Mouse (Mus musculus): ENCODE data around the gene Tnc. TPM values are rescaled to one million over a fixed set of nuclear protein-coding genes. Genes with fewer than 3 reads are reported as not detected.

The Tnc gene
- polyA plus RNA-seq, 1 experiment from 2014 or later: 23.1 TPM

DNA sequence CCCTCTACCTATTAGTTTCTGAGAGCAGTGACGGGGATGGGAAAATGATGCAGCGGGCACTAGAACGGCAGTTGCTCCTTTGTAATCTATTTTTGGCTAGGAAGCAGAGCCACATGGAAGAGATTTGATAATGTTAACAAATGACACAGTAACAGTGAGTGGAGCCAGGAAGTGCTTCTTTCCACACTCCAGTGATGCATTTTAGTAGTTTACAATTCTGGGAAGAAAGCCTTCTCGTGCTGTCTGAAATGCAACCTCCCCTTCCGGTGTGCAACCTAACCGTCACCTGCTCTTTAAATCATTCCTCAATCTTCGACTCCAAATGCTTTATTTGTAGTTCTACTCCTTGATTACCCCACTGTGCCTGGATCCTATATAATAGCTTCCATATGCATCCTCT lies 20.6 kb upstream of the Tnc start:
- Histone ChIP-seq H3K9ac (replicated peaks; ENCODE audit: low read length) (no peak overlapping the region), H3K4me1 (ENCODE audit: insufficient read depth, low read length) (peaks cover 7% of the 10 kb centered on the region; the same call in 1 of the 2 replicates), H3K4me2 (replicated peaks; ENCODE audit: low read depth, low read length) (no peak overlapping the region), H3K27ac (ENCODE audit: low read length) (no peak overlapping the region), H3K9me3 (ENCODE audit: low read length) (no peaks in the 10 kb centered on the region), H3K36me3 (ENCODE audit: insufficient read depth, low read length) (no peaks in the 10 kb centered on the region), H3K27me3 (ENCODE audit: insufficient read depth, low read length) (no peaks in the 10 kb centered on the region), H3K4me3 (ENCODE audit: low read length) (no peak overlapping the region)
- 49% methylated on average over 7 of the region's 7 CpGs for WGBS
- no peak for ATAC-seq (ENCODE audit: low FRiP score, low TSS enrichment)

DNA sequence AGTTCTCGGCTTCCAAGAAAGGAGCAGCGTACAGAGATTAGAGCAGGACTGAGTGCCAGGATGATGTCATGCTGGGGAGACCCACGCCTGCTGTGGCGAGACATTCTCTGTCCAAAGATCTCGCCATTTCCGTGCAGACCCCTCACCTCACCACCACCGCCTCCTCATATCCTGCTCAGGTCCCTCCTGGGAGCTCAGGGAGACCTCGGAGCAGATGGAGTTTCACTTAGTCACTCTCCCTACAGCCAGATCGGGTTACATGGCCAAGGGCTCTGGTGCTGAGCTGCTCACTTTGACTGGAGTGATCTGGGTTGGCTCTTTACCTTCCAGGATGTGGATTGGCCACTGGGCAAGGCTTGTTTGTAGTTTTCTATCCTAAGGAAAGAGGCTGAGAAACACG lies 18.5 kb upstream of the Tnc start:
- Histone ChIP-seq H3K4me2 (replicated peaks; ENCODE audit: low read depth, low read length) (peak overlapping the region; percentile 41), H3K4me3 (ENCODE audit: low read length) (peak overlapping the region; percentile 26), H3K36me3 (ENCODE audit: insufficient read depth, low read length) (no peaks in the 10 kb centered on the region), H3K4me1 (ENCODE audit: insufficient read depth, low read length) (peaks cover 7% of the 10 kb centered on the region; the same call in 1 of the 2 replicates), H3K27ac (ENCODE audit: low read length) (no peak overlapping the region), H3K27me3 (ENCODE audit: insufficient read depth, low read length) (no peaks in the 10 kb centered on the region), H3K9me3 (ENCODE audit: low read length) (no peaks in the 10 kb centered on the region), H3K9ac (replicated peaks; ENCODE audit: low read length) (0 out of 2 replicates have a peak overlapping the region, but pooled peaks have one; percentile 34)
- 13% methylated on average over 10 of the region's 10 CpGs for whole genome bisulfite sequencing
- ATAC-seq (ENCODE audit: low FRiP score, low TSS enrichment): peak; percentile 94

DNA sequence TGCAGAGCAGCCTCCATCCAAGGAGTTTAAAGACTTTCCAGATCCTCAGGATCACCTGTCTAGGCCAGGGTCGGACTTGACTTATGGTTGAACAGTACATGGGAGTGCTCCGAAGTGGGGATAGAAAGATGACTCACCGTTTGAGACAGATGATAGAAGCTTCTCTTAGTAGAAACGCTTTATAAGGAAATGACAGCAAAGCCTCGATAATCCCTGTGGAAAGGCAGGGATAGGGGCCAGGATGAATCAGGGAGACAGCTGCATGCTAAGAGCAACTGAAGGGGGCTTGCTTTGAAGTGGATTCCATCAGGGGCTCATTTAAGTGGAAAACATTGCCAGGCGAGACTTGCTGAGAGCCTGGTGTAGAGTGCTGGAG lies 12.0 kb upstream of the Tnc start:
- Histone ChIP-seq H3K27ac (ENCODE audit: low read length) (no peak overlapping the region), H3K4me2 (replicated peaks; ENCODE audit: low read depth, low read length) (no peak overlapping the region), H3K36me3 (ENCODE audit: insufficient read depth, low read length) (no peaks in the 10 kb centered on the region), H3K4me1 (ENCODE audit: insufficient read depth, low read length) (no peaks in the 10 kb centered on the region), H3K27me3 (ENCODE audit: insufficient read depth, low read length) (no peaks in the 10 kb centered on the region), H3K9ac (replicated peaks; ENCODE audit: low read length) (no peak overlapping the region), H3K4me3 (ENCODE audit: low read length) (no peak overlapping the region), H3K9me3 (ENCODE audit: low read length) (no peaks in the 10 kb centered on the region)
- no peak for ATAC-seq (ENCODE audit: low FRiP score, low TSS enrichment)
- 68% methylated on average over 6 of the region's 6 CpGs for WGBS

DNA sequence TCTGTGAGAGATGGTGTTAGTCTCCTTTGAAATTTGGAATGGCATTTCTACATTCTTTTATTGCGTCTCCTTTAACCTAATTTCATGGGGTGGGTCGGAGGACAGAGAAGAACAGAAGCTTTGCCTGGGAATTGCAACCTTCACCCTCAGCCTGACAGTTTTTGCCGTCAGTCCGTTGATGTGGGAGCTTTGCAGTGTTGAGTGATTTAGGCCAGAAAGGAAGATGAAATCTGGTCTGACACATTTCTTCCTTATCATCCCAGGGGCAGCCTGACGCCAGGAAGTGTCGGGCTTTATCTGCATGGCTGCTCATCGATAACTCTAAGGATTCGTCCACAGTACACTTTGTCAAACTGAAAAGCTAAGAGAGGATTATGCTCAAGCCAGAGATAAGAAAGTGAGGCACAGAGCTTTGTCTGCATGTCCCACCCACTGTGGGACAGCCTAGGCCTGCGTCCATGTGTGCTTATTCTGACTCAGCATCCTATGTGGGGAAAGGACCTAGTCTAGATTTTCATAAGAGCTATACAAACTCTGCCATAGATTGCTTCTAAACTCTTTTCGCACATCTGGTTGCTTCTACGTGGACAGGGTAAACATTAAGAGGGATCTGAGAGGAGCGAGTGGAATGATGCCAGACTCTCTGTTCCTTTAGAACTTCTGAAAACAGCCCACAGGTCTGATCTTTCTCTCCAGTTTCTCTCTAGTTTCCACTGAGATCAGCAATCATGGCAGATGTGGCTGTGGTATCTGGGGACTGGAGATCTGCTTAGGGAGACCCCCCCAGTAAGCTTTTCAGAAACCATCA lies 11.4 kb upstream of the Tnc start:
- no peak for ATAC-seq (ENCODE audit: low FRiP score, low TSS enrichment)
- H3K27ac ChIP-seq (ENCODE audit: low read length): no peak overlapping the region
- H3K4me2 ChIP-seq (replicated peaks; ENCODE audit: low read depth, low read length): no peak overlapping the region
- H3K27me3 ChIP-seq (ENCODE audit: insufficient read depth, low read length): no peaks in the 10 kb centered on the region
- H3K4me3 ChIP-seq (ENCODE audit: low read length): no peak overlapping the region
- H3K4me1 ChIP-seq (ENCODE audit: insufficient read depth, low read length): no peaks in the 10 kb centered on the region
- no peaks in the 10 kb centered on the region for H3K36me3 ChIP-seq (ENCODE audit: insufficient read depth, low read length)
- no peaks in the 10 kb centered on the region for H3K9me3 ChIP-seq (ENCODE audit: low read length)
- H3K9ac ChIP-seq (replicated peaks; ENCODE audit: low read length): no peak overlapping the region
- 64% methylated on average over 12 of the region's 12 CpGs for WGBS

DNA sequence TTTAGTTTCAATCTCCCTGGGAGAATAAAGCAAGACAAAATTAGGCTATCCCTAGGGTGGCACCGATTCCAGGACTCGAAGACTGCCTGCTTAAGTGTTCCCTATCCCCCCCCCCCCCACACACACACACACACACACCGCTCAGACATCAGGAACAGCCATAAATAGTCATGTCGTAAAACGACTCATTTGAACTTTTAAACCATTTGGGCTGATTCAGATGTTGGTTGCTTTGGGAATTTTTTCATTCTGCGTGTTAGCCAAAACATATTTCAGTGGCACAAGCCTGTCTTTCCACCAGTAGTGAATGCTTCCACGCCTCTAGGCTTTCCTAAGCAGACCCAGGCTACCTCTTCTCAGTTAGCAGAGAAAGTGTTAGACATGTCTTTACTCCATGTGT lies 1.4 kb upstream of the Tnc start:
- Histone ChIP-seq H3K4me1 (ENCODE audit: insufficient read depth, low read length) (peaks cover 32% of the 10 kb centered on the region), H3K27ac (ENCODE audit: low read length) (no peak overlapping the region), H3K9me3 (ENCODE audit: low read length) (no peaks in the 10 kb centered on the region), H3K36me3 (ENCODE audit: insufficient read depth, low read length) (no peaks in the 10 kb centered on the region), H3K9ac (replicated peaks; ENCODE audit: low read length) (no peak overlapping the region), H3K27me3 (ENCODE audit: insufficient read depth, low read length) (peaks cover 12% of the 10 kb centered on the region), H3K4me3 (ENCODE audit: low read length) (no peak overlapping the region), H3K4me2 (replicated peaks; ENCODE audit: low read depth, low read length) (no peak overlapping the region)
- WGBS: 27% methylated on average over 7 of the region's 7 CpGs
- ATAC-seq (ENCODE audit: low FRiP score, low TSS enrichment): no peak

DNA sequence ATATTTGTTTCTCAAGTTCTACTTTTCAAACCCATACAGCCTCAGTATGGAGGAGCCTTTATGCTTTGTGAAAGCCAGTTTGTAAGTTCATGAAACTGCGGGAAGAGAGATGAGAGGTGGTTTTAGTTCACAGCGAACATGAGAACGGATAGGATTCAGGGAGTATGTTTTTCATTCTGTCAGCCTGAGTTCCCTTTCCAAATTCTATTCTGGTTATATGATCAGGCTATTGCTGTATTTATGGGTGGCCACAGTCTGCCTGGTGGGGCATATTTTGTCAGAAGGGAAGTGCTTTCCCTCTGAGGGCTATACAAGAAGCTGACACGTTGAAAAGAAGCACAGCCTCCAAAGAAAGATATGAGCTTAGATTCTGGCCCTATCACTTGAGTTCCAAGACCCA lies 2.9 kb downstream of the Tnc start:
- H3K4me2 ChIP-seq (replicated peaks; ENCODE audit: low read depth, low read length): no peak overlapping the region; the same call in 1 of the 2 replicates
- no peaks in the 10 kb centered on the region for H3K36me3 ChIP-seq (ENCODE audit: insufficient read depth, low read length)
- peaks cover 12% of the 10 kb centered on the region for H3K27me3 ChIP-seq (ENCODE audit: insufficient read depth, low read length)
- H3K27ac ChIP-seq (ENCODE audit: low read length): peak overlapping the region; percentile 57
- WGBS: 28% methylated on average over 4 of the region's 4 CpGs
- no peak overlapping the region for H3K4me3 ChIP-seq (ENCODE audit: low read length)
- ATAC-seq (ENCODE audit: low FRiP score, low TSS enrichment): peak; percentile 28; the same call in 1 of the 2 replicates
- 0 out of 2 replicates have a peak overlapping the region, but pooled peaks have one; percentile 14 for H3K9ac ChIP-seq (replicated peaks; ENCODE audit: low read length)
- H3K4me1 ChIP-seq (ENCODE audit: insufficient read depth, low read length): peaks cover 32% of the 10 kb centered on the region
- no peaks in the 10 kb centered on the region for H3K9me3 ChIP-seq (ENCODE audit: low read length)

DNA sequence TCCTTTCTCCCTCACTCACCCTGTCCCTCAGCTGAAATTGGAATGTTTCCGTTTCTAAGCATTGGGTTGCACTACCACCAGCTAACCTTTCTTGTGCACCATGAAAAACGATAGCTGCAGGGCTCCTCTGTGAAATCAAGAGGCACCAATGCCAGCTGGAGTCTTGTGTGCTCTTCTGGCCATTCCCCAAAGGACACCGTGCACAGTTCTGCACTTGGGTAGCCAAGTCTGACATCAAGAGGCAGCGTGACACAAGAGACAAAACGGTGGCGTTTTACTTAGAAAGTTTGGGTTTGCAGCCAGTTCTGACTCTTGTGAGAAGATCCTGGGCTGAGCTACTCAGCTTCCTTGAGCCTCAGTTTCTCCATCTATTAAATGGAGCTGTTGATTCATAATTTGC lies 3.4 kb downstream of the Tnc start:
- Histone ChIP-seq H3K9me3 (ENCODE audit: low read length) (no peaks in the 10 kb centered on the region), H3K36me3 (ENCODE audit: insufficient read depth, low read length) (no peaks in the 10 kb centered on the region), H3K27me3 (ENCODE audit: insufficient read depth, low read length) (peaks cover 12% of the 10 kb centered on the region), H3K9ac (replicated peaks; ENCODE audit: low read length) (no peak overlapping the region), H3K4me3 (ENCODE audit: low read length) (no peak overlapping the region), H3K27ac (ENCODE audit: low read length) (peak overlapping the region; percentile 57), H3K4me2 (replicated peaks; ENCODE audit: low read depth, low read length) (no peak overlapping the region), H3K4me1 (ENCODE audit: insufficient read depth, low read length) (peaks cover 32% of the 10 kb centered on the region)
- peak; percentile 77 for ATAC-seq (ENCODE audit: low FRiP score, low TSS enrichment)
- WGBS: 42% methylated on average over 6 of the region's 6 CpGs

DNA sequence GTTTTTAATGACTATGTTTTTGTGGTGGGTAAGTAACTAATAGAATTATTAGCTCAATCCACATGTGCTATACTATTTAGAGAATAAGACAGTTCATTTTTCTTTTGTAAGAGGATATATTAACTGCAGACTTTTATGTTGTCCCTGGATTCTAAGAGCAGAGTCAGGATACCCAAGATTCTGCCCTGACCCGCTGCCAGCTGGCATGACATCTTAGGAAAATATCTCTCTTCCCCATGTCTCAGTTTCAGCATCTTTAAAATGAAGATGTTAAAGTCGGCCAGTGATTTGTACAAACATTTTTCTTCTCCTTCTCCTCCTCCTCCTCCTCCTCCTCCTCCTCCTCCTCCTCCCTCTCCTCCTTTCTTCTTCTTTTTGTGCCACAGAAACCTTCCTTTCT lies 7.7 kb downstream of the Tnc start:
- 59% methylated on average over 2 of the region's 2 CpGs for WGBS
- H3K4me3 ChIP-seq (ENCODE audit: low read length): no peak overlapping the region
- peaks cover 1% of the 10 kb centered on the region; the same call in 1 of the 2 replicates for H3K4me1 ChIP-seq (ENCODE audit: insufficient read depth, low read length)
- 0 out of 2 replicates have a peak, but pooled peaks cover 4% of the 10 kb centered on the region for H3K9me3 ChIP-seq (ENCODE audit: low read length)
- no peak overlapping the region for H3K4me2 ChIP-seq (replicated peaks; ENCODE audit: low read depth, low read length)
- no peak for ATAC-seq (ENCODE audit: low FRiP score, low TSS enrichment)
- H3K27me3 ChIP-seq (ENCODE audit: insufficient read depth, low read length): no peaks in the 10 kb centered on the region
- H3K9ac ChIP-seq (replicated peaks; ENCODE audit: low read length): no peak overlapping the region
- no peak overlapping the region for H3K27ac ChIP-seq (ENCODE audit: low read length)
- no peaks in the 10 kb centered on the region for H3K36me3 ChIP-seq (ENCODE audit: insufficient read depth, low read length)

DNA sequence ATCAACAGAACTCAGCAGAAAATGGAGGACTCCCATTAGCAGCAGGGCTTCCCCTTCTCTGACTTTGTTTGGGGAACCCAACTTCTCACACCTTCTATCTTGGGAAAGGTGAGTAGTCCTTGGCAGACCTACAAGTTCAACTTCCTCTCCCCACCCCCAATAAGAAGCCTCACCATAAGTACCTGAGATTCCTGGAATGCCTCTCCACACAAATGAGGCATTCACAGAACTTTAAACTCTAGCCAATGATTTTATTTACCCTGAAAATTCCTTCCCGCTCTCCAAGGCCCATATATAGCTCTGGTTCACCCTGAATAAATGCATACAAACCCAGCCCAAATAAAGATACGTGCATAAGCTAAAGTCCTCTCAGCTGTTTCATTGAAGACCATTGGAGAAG lies 9.3 kb downstream of the Tnc start:
- WGBS: 86% methylated on average over 2 of the region's 2 CpGs
- ATAC-seq (ENCODE audit: low FRiP score, low TSS enrichment): no peak
- H3K27ac ChIP-seq (ENCODE audit: low read length): no peak overlapping the region

DNA sequence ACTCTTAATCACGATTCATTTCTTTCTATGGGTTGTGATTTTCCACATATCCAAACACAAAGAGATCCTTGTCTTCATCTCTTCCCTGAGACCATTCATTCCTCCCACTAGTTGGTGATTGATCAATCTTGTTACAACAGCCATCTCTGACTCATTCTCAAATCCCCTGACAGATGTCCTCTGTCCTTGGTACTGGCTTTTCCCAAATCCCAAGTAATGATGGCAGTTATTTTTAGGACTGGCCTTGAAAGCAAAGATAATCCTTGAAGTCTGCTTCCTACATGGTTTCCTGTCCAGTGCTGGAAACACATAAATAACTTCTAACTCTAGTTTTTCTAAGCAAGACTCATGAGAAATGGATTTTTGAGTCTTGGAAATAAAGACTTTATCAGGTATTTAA lies 12.1 kb downstream of the Tnc start:
- no peak for ATAC-seq (ENCODE audit: low FRiP score, low TSS enrichment)
- H3K4me1 ChIP-seq (ENCODE audit: insufficient read depth, low read length): 0 out of 2 replicates have a peak, but pooled peaks cover 5% of the 10 kb centered on the region
- 0 out of 2 replicates have a peak, but pooled peaks cover 4% of the 10 kb centered on the region for H3K9me3 ChIP-seq (ENCODE audit: low read length)
- H3K4me3 ChIP-seq (ENCODE audit: low read length): no peak overlapping the region
- no peaks in the 10 kb centered on the region for H3K36me3 ChIP-seq (ENCODE audit: insufficient read depth, low read length)
- H3K27me3 ChIP-seq (ENCODE audit: insufficient read depth, low read length): no peaks in the 10 kb centered on the region
- H3K27ac ChIP-seq (ENCODE audit: low read length): no peak overlapping the region
- 72% methylated on average over 1 of the region's 1 CpGs for WGBS
- H3K9ac ChIP-seq (replicated peaks; ENCODE audit: low read length): no peak overlapping the region
- H3K4me2 ChIP-seq (replicated peaks; ENCODE audit: low read depth, low read length): no peak overlapping the region

More for the DNA sequence above, 9.3 kb downstream of the Tnc start:
- Histone ChIP-seq H3K4me3 (ENCODE audit: low read length) (no peak overlapping the region), H3K36me3 (ENCODE audit: insufficient read depth, low read length) (no peaks in the 10 kb centered on the region), H3K4me1 (ENCODE audit: insufficient read depth, low read length) (no peaks in the 10 kb centered on the region), H3K9ac (replicated peaks; ENCODE audit: low read length) (no peak overlapping the region), H3K4me2 (replicated peaks; ENCODE audit: low read depth, low read length) (no peak overlapping the region), H3K27me3 (ENCODE audit: insufficient read depth, low read length) (no peaks in the 10 kb centered on the region), H3K9me3 (ENCODE audit: low read length) (0 out of 2 replicates have a peak, but pooled peaks cover 4% of the 10 kb centered on the region)
